Mouse (Mus musculus): ENCODE measurements at regions not wholly inside any gene's neighbourhood (a gene's known extent, or its start where the extent isn't known, plus 50 kb on each side); places are given as distances from the start of the nearest gene placed in this dataset.

GRCm38 (mm10) chr1:88907766-88908463, 162.3 kb upstream of the Sh3bp4 start:
- no peak for DNase-seq

- no peak for DNase-seq
Measured at GRCm38 (mm10) chr1:88908683-88909082, 161.5 kb upstream of the Sh3bp4 start.

- no peak for DNase-seq
Measured at GRCm38 (mm10) chr1:88909314-88909713, 160.9 kb upstream of the Sh3bp4 start.

- DNase-seq = no peak
Measured at GRCm38 (mm10) chr1:88909864-88910573, 160.2 kb upstream of the Sh3bp4 start.

- DNase-seq = no peak
Measured at GRCm38 (mm10) chr1:88911724-88912123, 158.5 kb upstream of the Sh3bp4 start.

- no peak for DNase-seq
Measured at GRCm38 (mm10) chr1:88916531-88917050, 153.6 kb upstream of the Sh3bp4 start.

- DNase-seq = no peak
Measured at GRCm38 (mm10) chr1:88921401-88921800, 148.8 kb upstream of the Sh3bp4 start.

- no peak for DNase-seq
Measured at GRCm38 (mm10) chr1:88923791-88924581, 146.2 kb upstream of the Sh3bp4 start.

GRCm38 (mm10) chr1:88935191-88935590, 135.0 kb upstream of the Sh3bp4 start:
- no peak for DNase-seq

GRCm38 (mm10) chr1:88935779-88936178, 134.4 kb upstream of the Sh3bp4 start:
- DNase-seq = no peak

GRCm38 (mm10) chr1:88937327-88937726, 132.9 kb upstream of the Sh3bp4 start:
- DNase-seq = no peak

- no peak for DNase-seq
Measured at GRCm38 (mm10) chr1:88938458-88938857, 131.8 kb upstream of the Sh3bp4 start.

GRCm38 (mm10) chr1:88943039-88943438, 127.2 kb upstream of the Sh3bp4 start:
- no peak for DNase-seq

- DNase-seq = no peak
Measured at GRCm38 (mm10) chr1:88945868-88946267, 124.3 kb upstream of the Sh3bp4 start.

GRCm38 (mm10) chr1:88946374-88946773, 123.8 kb upstream of the Sh3bp4 start:
- DNase-seq = no peak

GRCm38 (mm10) chr1:88949911-88950310, 120.3 kb upstream of the Sh3bp4 start:
- no peak for DNase-seq

GRCm38 (mm10) chr1:88953516-88953915, 116.7 kb upstream of the Sh3bp4 start:
- no peak for DNase-seq

GRCm38 (mm10) chr1:88954784-88955183, 115.4 kb upstream of the Sh3bp4 start:
- DNase-seq = no peak

GRCm38 (mm10) chr1:88957061-88957460, 113.2 kb upstream of the Sh3bp4 start:
- DNase-seq = no peak

- no peak for DNase-seq
Measured at GRCm38 (mm10) chr1:88959715-88960114, 110.5 kb upstream of the Sh3bp4 start.

GRCm38 (mm10) chr1:88960142-88960541, 110.1 kb upstream of the Sh3bp4 start:
- no peak for DNase-seq

GRCm38 (mm10) chr1:88964045-88964747, 106.0 kb upstream of the Sh3bp4 start:
- DNase-seq = peak; percentile 11

GRCm38 (mm10) chr1:88966416-88966815, 103.8 kb upstream of the Sh3bp4 start:
- DNase-seq = no peak

Data from right cerebral cortex, postnatal 25 days (tissue).